Mouse (Mus musculus) embryonic facial prominence, embryonic 15.5 days (tissue): ENCODE measurements around the gene Ovol2. TPM values are rescaled to one million over a fixed set of nuclear protein-coding genes. Genes with fewer than 3 reads are reported as not detected.

Experiments used
- ATAC-seq: fragments of 200-750 bp; cut with Nextera tagmentation; 2 replicates; pipeline ENCODE4 v1.8.0; 2017; ENCODE audit warnings: low read depth, moderate TSS enrichment; ENCODE audit not compliant: insufficient number of reproducible peaks, low FRiP score, low TSS enrichment
- H3K27ac ChIP-seq: fragments of 300-500 bp; sonication (generic); replicated peaks from 2 replicates; pipeline ENCODE4 v1.5.1; 2015; ENCODE audit warnings: mild to moderate bottlenecking, inconsistent platforms
- H3K27me3 ChIP-seq: fragments of 300-500 bp; sonication (generic); 2 replicates; pipeline ENCODE4 v1.6.1; 2015; ENCODE audit warnings: inconsistent platforms
- H3K36me3 ChIP-seq: fragments of 300-500 bp; sonication (generic); 2 replicates; pipeline ENCODE4 v1.6.1; 2015; ENCODE audit warnings: mild to moderate bottlenecking, inconsistent platforms
- H3K4me1 ChIP-seq: fragments of 300-500 bp; sonication (generic); 2 replicates; pipeline ENCODE4 v1.6.1; 2015; ENCODE audit warnings: inconsistent platforms
- H3K4me2 ChIP-seq: fragments of 300-500 bp; sonication (generic); replicated peaks from 2 replicates; pipeline ENCODE4 v1.6.1; 2015; ENCODE audit warnings: mild to moderate bottlenecking, inconsistent platforms
- H3K4me3 ChIP-seq: fragments of 300-500 bp; sonication (generic); replicated peaks from 2 replicates; pipeline ENCODE4 v1.5.1; 2015; ENCODE audit warnings: mild to moderate bottlenecking, inconsistent platforms
- H3K9ac ChIP-seq: fragments of 300-500 bp; sonication (generic); 2 replicates; pipeline ENCODE4 v1.6.1; 2015; ENCODE audit warnings: inconsistent platforms
- H3K9me3 ChIP-seq: fragments of 300-500 bp; sonication (generic); replicated peaks from 2 replicates; pipeline ENCODE4 v1.6.1; 2016; ENCODE audit warnings: inconsistent platforms
- WGBS: fragments of 180-500 bp; shearing (Covaris S2); methylation state at CpG from one replicate; pipeline ENCODE4 v1.1.7; 2015; 5-methylcytosine and 5-hydroxymethylcytosine counted together
- polyA plus RNA-seq: library from polyadenylated mRNA; unstranded; fragments of >200 nt; fragmentation: Nextera tagmentation; extraction: Ambion mirVana; gene quantifications from 2 replicates; pipeline ENCODE4 v1.2.1, GENCODE M21; 2015

The Ovol2 gene
- 3.3 and 4.4 TPM in 2 replicates for polyA plus RNA-seq

DNA sequence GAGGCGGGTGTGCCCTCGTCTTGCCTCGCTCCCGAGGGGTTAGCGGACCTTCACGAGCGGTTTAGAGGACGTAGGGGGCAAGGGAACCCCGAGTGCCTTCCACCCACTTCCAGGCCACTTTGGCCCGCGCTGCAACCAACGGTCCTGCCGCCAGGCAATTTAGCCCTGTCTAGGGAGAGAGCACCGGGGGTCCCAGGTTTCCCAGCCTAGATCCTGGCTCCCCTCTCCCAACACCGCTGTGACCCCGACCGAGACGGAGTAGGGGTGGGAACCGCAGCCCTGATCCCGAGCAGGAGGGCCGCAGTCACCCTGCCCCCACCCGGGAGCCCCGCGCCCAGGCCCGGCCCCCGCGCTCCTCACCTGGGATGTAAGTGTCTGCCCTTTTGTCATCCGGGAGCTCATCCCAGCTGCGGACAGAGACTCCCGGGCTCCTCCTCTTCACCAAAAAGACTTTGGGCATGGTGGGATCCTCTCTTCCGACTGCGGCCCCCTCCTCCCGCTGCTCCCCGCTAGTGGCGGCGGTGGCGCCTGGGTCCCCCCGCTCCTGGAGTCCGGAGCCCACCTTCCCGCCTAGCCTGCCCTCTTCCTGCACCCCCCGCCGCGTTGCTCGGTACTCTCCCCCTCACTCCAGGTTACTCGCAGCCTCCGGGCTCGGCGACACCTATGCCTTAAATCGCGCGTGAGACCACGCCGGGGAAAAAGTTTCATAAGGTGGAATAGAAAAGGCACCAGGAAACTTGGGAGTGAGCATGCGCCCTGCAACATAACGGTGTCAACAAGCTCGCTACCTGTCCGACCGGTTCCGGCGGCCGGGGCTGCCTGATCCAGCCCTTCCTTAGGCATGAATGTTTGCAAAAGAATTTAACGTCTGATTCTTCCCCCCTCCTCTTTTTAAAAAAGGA, at the start of gene Ovol2:
TSS of gene Ovol2 (minus strand) at position 746 of the 902 bp plus-strand sequence.
- Histone ChIP-seq H3K27ac (peak within 1 kb of the TSS; percentile 53; the same call in 1 of the 2 replicates), H3K4me3 (peak within 1 kb of the TSS; percentile 58), H3K9ac (peak within 1 kb of the TSS; percentile 35), H3K36me3 (no peaks in the 10 kb centered on the region), H3K4me1 (peaks cover 37% of the 10 kb centered on the region), H3K4me2 (peak within 1 kb of the TSS; percentile 99), H3K9me3 (no peaks in the 10 kb centered on the region), H3K27me3 (peaks cover 64% of the 10 kb centered on the region)
- under 1% methylated on average over 62 of the region's 62 CpGs for WGBS
- peak; percentile 61; the same call in 1 of the 2 replicates for ATAC-seq

- no peaks in the 10 kb centered on the region; the same call in 1 of the 2 replicates for H3K4me1 ChIP-seq
- no peaks in the 10 kb centered on the region for H3K9me3 ChIP-seq
- no peaks in the 10 kb centered on the region for H3K27me3 ChIP-seq
- WGBS: 89% methylated on average over 4 of the region's 4 CpGs
- ATAC-seq: no peak
- no peak overlapping the region for H3K4me3 ChIP-seq
- no peak overlapping the region for H3K27ac ChIP-seq
- H3K4me2 ChIP-seq: no peak overlapping the region
- H3K9ac ChIP-seq: no peak overlapping the region
- H3K36me3 ChIP-seq: peaks cover 81% of the 10 kb centered on the region
Observed at GRCm38 (mm10) chr2:144381741-144382140, 49.8 kb upstream of the Ovol2 start.

- Histone ChIP-seq H3K9me3 (no peaks in the 10 kb centered on the region), H3K27me3 (no peaks in the 10 kb centered on the region), H3K9ac (no peak overlapping the region), H3K36me3 (peaks cover 85% of the 10 kb centered on the region), H3K4me3 (no peak overlapping the region), H3K4me1 (no peaks in the 10 kb centered on the region; the same call in 1 of the 2 replicates), H3K27ac (no peak overlapping the region), H3K4me2 (no peak overlapping the region)
- ATAC-seq: no peak
- 78% methylated on average over 3 of the region's 3 CpGs for WGBS
Observed at GRCm38 (mm10) chr2:144381293-144381692, 49.3 kb upstream of the Ovol2 start.

GRCm38 (mm10) chr2:144375063-144375703, 43.2 kb upstream of the Ovol2 start:
- 78% methylated on average over 10 of the region's 10 CpGs for WGBS
- H3K36me3 ChIP-seq: peaks cover 63% of the 10 kb centered on the region
- ATAC-seq: no peak
- peaks cover 8% of the 10 kb centered on the region for H3K4me1 ChIP-seq
- H3K4me3 ChIP-seq: no peak overlapping the region
- H3K27me3 ChIP-seq: no peaks in the 10 kb centered on the region
- no peaks in the 10 kb centered on the region for H3K9me3 ChIP-seq
- H3K9ac ChIP-seq: no peak overlapping the region
- H3K27ac ChIP-seq: no peak overlapping the region
- H3K4me2 ChIP-seq: no peak overlapping the region

DNA sequence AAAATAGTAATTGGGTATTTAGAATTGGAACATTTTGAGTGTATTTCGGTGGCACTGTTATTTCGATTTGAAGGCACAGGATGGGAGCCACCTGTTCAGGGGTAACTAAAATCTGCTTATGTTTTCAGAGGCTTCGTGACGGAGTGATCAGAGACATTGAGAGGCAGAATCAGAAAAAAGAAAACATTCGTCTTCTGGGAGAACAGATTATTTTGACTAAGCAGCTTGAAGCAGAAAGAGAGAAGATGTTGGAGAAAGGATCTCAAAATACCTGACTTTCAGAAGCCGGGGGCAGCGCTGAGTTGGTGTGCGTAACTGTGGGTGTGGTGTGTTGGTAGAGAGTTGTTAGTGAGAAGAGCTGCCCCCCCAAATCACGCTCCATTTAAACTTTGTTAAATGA, 41.1 kb upstream of the Ovol2 start:
- 87% methylated on average over 9 of the region's 9 CpGs for WGBS
- no peak overlapping the region for H3K27ac ChIP-seq
- H3K9me3 ChIP-seq: no peaks in the 10 kb centered on the region
- no peak overlapping the region for H3K9ac ChIP-seq
- peaks cover 19% of the 10 kb centered on the region for H3K4me1 ChIP-seq
- H3K4me3 ChIP-seq: no peak overlapping the region
- ATAC-seq: no peak
- no peaks in the 10 kb centered on the region for H3K27me3 ChIP-seq
- peaks cover 45% of the 10 kb centered on the region for H3K36me3 ChIP-seq
- H3K4me2 ChIP-seq: no peak overlapping the region

GRCm38 (mm10) chr2:144371566-144371965, 39.6 kb upstream of the Ovol2 start:
- H3K4me3 ChIP-seq: no peak overlapping the region
- no peak overlapping the region for H3K4me2 ChIP-seq
- H3K4me1 ChIP-seq: peaks cover 19% of the 10 kb centered on the region
- H3K9me3 ChIP-seq: no peaks in the 10 kb centered on the region
- no peak for ATAC-seq
- WGBS: 90% methylated on average over 4 of the region's 4 CpGs
- H3K9ac ChIP-seq: no peak overlapping the region
- no peak overlapping the region for H3K27ac ChIP-seq
- H3K27me3 ChIP-seq: no peaks in the 10 kb centered on the region
- peaks cover 32% of the 10 kb centered on the region for H3K36me3 ChIP-seq

DNA sequence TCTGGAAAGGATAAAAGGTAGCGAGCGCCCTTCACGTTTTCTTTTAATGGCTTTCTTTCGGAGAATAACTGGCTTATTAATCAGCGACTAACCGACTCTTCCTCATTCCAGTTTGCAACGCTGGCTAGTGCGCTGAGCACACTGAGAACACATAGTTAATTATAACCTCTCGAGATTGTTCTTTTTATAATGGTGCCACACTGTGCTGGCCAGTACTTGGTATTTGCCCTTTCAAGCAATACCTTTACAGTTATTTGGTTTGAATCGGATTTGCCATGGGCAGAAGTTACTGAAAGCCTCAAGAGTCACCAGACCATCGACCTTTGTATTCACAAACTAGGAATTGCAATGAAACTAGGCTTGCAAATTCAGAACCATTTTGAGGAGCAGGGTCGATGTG, 37.6 kb upstream of the Ovol2 start:
- Histone ChIP-seq H3K9ac (peak overlapping the region; percentile 87), H3K4me1 (peaks cover 19% of the 10 kb centered on the region), H3K27me3 (no peaks in the 10 kb centered on the region), H3K27ac (peak overlapping the region; percentile 95), H3K4me3 (peak overlapping the region; percentile 97), H3K9me3 (no peaks in the 10 kb centered on the region), H3K36me3 (peaks cover 16% of the 10 kb centered on the region), H3K4me2 (peak overlapping the region; percentile 62)
- WGBS: under 1% methylated on average over 12 of the region's 12 CpGs
- no peak for ATAC-seq

DNA sequence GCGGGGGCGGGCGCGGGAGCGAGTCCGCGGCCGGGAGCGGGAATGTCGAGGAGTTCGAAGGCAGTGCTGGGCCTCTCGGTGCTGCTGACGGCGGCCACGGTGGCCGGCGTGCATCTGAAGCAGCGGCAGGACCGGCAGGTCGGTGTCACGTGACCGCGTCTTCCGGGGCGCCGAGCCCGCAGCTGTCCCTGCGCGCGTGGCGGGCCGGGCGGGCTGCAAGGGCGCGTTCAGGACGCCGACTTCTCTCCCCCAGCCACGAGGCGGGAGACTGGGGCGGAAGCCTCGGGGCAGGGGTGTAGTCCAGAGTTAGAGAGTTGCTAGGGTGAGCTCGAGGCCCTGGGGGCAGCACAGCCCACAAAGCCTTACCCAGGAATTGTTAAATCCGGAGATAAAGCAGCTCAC, 37.1 kb upstream of the Ovol2 start:
- H3K36me3 ChIP-seq: peaks cover 11% of the 10 kb centered on the region
- no peaks in the 10 kb centered on the region for H3K9me3 ChIP-seq
- peak; percentile 78 for ATAC-seq
- peak overlapping the region; percentile 87 for H3K9ac ChIP-seq
- H3K4me2 ChIP-seq: peak overlapping the region; percentile 62
- peak overlapping the region; percentile 95 for H3K27ac ChIP-seq
- peak overlapping the region; percentile 97 for H3K4me3 ChIP-seq
- under 1% methylated on average over 33 of the region's 43 CpGs for WGBS
- no peaks in the 10 kb centered on the region for H3K27me3 ChIP-seq
- H3K4me1 ChIP-seq: peaks cover 19% of the 10 kb centered on the region

DNA sequence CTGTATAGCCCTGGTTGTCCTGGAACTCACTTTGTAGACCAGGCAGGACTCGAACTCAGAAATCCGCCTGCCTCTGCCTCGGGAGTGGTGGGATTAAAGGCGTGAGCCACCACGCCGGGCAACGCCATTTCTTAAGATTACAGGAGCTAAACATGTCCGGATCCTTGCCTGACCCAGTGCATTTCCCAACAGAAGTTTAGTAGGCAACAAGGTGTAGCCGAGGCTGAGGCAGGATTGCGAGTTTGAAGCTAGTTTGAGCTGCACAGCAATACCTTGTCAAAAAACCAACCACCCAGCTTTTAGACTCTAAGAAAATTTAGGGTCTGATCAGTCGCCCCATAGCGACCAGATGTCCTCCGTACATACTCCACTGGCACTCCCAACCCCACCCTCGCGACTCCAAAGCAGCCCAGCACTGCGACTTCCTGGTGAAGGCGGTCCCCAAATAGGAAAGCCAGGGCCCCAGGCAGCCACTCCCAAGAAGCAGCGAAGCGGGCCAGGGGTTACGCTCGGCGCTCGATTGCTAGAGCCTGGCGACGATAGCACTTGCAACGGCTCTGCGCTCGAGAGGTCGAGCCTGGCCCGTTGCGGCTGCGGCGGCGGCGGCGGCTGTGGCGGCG, 36.6 kb upstream of the Ovol2 start, which contains the start of the genes Kat14 and Pet117:
TSS of gene Kat14 (plus strand) at position 584 of the 620 bp plus-strand sequence.
TSS of gene Pet117 (plus strand) at position 597 of the 620 bp plus-strand sequence.
- WGBS: 6% methylated on average over 38 of the region's 38 CpGs
- peak within 1 kb of the TSS; percentile 87 for H3K9ac ChIP-seq
- H3K4me2 ChIP-seq: peak within 1 kb of the TSS; percentile 62
- no peaks in the 10 kb centered on the region for H3K9me3 ChIP-seq
- ATAC-seq: peak; percentile 92
- H3K36me3 ChIP-seq: peaks cover 5% of the 10 kb centered on the region
- peak within 1 kb of the TSS; percentile 97 for H3K4me3 ChIP-seq
- peak within 1 kb of the TSS; percentile 95 for H3K27ac ChIP-seq
- H3K4me1 ChIP-seq: peaks cover 19% of the 10 kb centered on the region
- H3K27me3 ChIP-seq: no peaks in the 10 kb centered on the region

DNA sequence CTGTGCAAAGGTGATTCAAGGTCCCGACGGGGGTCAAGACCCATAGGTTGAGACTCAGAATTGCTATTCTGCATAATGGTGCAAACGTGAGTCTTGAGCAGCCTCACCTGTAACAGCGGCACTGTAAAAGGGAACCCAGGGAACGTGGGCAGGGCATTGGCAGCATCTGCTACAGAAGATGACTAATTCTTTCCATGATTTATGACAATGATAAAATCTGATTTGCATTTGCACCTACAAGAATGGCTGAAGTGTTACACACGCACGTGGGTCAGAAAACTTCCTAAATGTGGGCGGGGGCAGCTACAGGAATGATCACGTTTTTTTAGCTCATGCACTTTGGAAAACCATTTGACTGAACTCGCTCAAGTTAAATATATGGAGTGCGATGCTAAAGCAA, 20.9 kb upstream of the Ovol2 start:
- Histone ChIP-seq H3K4me2 (no peak overlapping the region), H3K36me3 (no peaks in the 10 kb centered on the region), H3K9me3 (no peaks in the 10 kb centered on the region), H3K9ac (no peak overlapping the region), H3K27me3 (no peaks in the 10 kb centered on the region), H3K4me3 (no peak overlapping the region), H3K4me1 (no peaks in the 10 kb centered on the region), H3K27ac (no peak overlapping the region)
- no peak for ATAC-seq
- 84% methylated on average over 11 of the region's 11 CpGs for WGBS

DNA sequence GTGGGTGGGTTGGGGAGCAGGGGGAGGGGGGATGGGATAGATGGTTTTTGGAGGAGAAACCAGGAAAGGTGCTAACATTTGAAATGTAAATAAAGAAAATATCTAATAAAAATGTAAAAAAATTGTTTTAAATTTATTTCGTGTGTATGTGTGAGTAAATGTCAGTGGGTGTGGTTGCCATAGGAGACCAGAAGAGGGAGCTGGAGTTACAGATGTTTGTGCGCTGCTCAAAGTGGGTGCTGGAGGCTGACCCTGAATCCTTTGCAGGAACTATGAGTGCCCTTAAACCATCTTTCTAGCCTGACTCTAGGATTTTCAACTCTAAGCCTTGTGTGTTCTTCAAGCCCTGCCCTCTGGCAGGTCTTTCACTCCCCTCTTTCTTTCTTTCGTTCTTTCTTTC, 16.6 kb upstream of the Ovol2 start:
- H3K4me3 ChIP-seq: no peak overlapping the region
- no peak overlapping the region for H3K27ac ChIP-seq
- no peaks in the 10 kb centered on the region for H3K36me3 ChIP-seq
- H3K4me1 ChIP-seq: no peaks in the 10 kb centered on the region
- H3K9ac ChIP-seq: no peak overlapping the region
- H3K9me3 ChIP-seq: no peaks in the 10 kb centered on the region
- no peak overlapping the region for H3K4me2 ChIP-seq
- WGBS: 60% methylated on average over 3 of the region's 3 CpGs
- no peaks in the 10 kb centered on the region for H3K27me3 ChIP-seq
- ATAC-seq: no peak
